Mouse (Mus musculus): ENCODE measurements around the gene Snupn. TPM values are rescaled to one million over a fixed set of nuclear protein-coding genes. Genes with fewer than 3 reads are reported as not detected.

Gene Snupn
- total and polyA plus RNA-seq, 3 experiments, result 5.7 to 10.2 (median 9.3) TPM

DNA sequence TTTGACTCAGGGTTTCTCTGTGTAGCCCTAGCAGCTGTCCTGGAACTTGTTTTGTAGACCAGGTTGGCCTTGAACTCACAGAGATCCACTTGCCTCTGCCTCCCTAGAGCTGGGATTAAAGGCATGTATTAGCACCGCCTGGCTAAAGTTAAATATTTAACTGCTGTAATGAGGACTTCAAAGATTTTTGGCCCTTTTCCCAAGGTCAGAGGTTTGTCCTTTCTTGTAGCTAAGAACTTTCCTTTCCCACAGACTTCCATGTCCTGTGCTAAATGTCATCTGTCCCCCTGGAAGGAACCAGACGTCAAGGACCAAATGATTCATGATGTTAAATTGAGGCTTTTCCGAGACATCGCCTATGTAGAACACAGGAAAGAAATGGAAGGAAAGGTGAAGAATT is 52.3 kb downstream of the Snupn start:
- Histone ChIP-seq H3K36me3 (ENCODE audit: control insufficient read depth, insufficient read depth, low read length) (peaks cover 5% of the 10 kb centered on the region), H3K4me3 (no peak overlapping the region), H3K27me3 (ENCODE audit: control insufficient read depth, insufficient read depth, low read length) (no peaks in the 10 kb centered on the region), H3K9ac (ENCODE audit: low read depth, low read length) (no peak overlapping the region), H3K27ac (no peak overlapping the region), H3K4me1 (ENCODE audit: control insufficient read depth, insufficient read depth, low read length) (peaks cover 1% of the 10 kb centered on the region), H3K79me2 (replicated peaks; ENCODE audit: control insufficient read depth, insufficient read depth, low read length) (peaks cover 2% of the 10 kb centered on the region)
- DNase-seq, result no peak
- no peak for TF ChIP-seq EP300 (IDR thresholded peaks at IDR 0.05; ENCODE audit: insufficient read depth, low read depth, low read length)
- intact Hi-C loops (cut with DNase I), result no loop called here
- WGBS, result 36% methylated on average over 4 of the region's 4 CpGs

DNA sequence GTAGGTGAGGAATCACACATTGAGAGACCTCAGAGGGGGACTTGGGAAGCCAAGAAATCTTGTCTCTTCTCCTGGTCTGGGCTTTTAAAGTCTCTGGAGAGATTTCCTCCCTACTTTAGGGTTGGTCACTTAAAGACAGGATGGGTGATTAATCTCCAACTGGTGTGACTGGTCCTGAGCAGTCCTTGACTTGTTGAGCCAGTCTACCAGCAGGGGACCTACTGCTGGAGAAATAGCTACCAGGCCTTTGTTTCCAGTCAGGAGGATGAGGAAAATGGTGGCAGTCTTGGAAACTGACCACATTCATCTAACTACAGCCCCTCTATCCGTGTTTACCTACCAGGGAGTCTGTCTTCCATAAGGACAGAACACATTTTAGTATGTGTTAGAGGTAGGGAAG is 61.7 kb downstream of the Snupn start:
- H3K36me3 ChIP-seq (ENCODE audit: control insufficient read depth, insufficient read depth, low read length), result peaks cover 3% of the 10 kb centered on the region
- 82% methylated on average over 1 of the region's 1 CpGs for WGBS
- no peak overlapping the region for H3K4me3 ChIP-seq
- DNase-seq, result no peak
- peaks cover 2% of the 10 kb centered on the region; the same call in 1 of the 2 replicates for H3K4me1 ChIP-seq (ENCODE audit: control insufficient read depth, insufficient read depth, low read length)
- TF ChIP-seq POLR2A (IDR thresholded peaks at IDR 0.05; ENCODE audit: insufficient read depth, low read depth, low read length), result no peak
- TF ChIP-seq EP300 (IDR thresholded peaks at IDR 0.05; ENCODE audit: insufficient read depth, low read depth, low read length), result no peak
- no peak for TF ChIP-seq CTCF (IDR thresholded peaks at IDR 0.05)
- intact Hi-C loops (cut with DNase I), result no loop called here
- no peaks in the 10 kb centered on the region; the same call in 1 of the 2 replicates for H3K79me2 ChIP-seq (replicated peaks; ENCODE audit: control insufficient read depth, insufficient read depth, low read length)
- no peaks in the 10 kb centered on the region for H3K27me3 ChIP-seq (ENCODE audit: control insufficient read depth, insufficient read depth, low read length)
- H3K9ac ChIP-seq (ENCODE audit: low read depth, low read length), result no peak overlapping the region
- no peak overlapping the region for H3K27ac ChIP-seq

DNA sequence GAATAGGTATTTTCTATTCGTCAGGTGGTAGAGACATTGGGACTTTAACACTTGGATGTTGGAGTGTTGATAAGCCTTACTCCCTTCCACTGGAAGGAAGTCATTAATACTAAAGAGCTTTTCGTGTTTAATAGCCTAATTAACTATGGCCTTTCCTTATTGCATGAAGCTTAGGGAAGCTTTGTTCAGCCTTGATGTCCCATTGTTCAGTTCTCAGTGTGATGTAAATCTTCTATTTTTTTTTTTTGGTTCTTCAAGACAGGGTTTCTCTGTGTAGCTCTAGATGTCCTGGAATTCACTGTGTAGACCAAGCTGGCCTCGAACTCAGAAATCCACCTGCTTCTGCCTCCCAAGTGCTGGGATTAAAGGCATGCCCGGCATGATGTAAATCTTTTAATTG is 62.2 kb downstream of the Snupn start:
- Histone ChIP-seq H3K27me3 (ENCODE audit: control insufficient read depth, insufficient read depth, low read length) (no peaks in the 10 kb centered on the region), H3K36me3 (ENCODE audit: control insufficient read depth, insufficient read depth, low read length) (peaks cover 3% of the 10 kb centered on the region), H3K4me1 (ENCODE audit: control insufficient read depth, insufficient read depth, low read length) (peaks cover 2% of the 10 kb centered on the region; the same call in 1 of the 2 replicates), H3K9ac (ENCODE audit: low read depth, low read length) (no peak overlapping the region), H3K4me3 (no peak overlapping the region), H3K27ac (no peak overlapping the region), H3K79me2 (replicated peaks; ENCODE audit: control insufficient read depth, insufficient read depth, low read length) (no peaks in the 10 kb centered on the region; the same call in 1 of the 2 replicates)
- TF ChIP-seq EP300 (IDR thresholded peaks at IDR 0.05; ENCODE audit: insufficient read depth, low read depth, low read length) (no peak), POLR2A (IDR thresholded peaks at IDR 0.05; ENCODE audit: insufficient read depth, low read depth, low read length) (no peak), CTCF (IDR thresholded peaks at IDR 0.05) (no peak)
- no peak for DNase-seq
- WGBS, result 78% methylated on average over 4 of the region's 4 CpGs
- intact Hi-C loops (cut with DNase I), result no loop called here

DNA sequence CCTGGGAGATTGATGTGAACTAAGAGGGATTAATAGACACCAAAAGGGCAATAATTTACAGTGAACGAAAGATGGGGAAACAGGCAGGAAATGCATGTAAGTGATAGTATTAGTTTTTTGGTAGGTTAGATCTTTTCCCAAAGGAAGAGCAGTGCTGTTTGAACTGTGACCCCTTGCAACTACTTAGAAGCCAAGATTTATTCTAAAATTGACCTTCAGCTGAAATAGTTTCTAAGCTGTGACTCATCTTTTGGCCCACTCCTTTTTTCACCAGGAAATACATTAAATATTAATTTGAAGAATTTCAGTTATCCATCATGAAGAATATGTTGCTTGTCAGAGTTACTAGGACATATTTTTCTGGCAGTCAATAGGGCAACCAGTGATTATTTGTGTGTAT is 63.1 kb downstream of the Snupn start:
- H3K36me3 ChIP-seq (ENCODE audit: control insufficient read depth, insufficient read depth, low read length), result peaks cover 3% of the 10 kb centered on the region
- H3K9ac ChIP-seq (ENCODE audit: low read depth, low read length), result no peak overlapping the region
- intact Hi-C loops (cut with DNase I), result no loop called here
- no peaks in the 10 kb centered on the region for H3K27me3 ChIP-seq (ENCODE audit: control insufficient read depth, insufficient read depth, low read length)
- H3K27ac ChIP-seq, result no peak overlapping the region
- no peak overlapping the region for H3K4me3 ChIP-seq
- 73% methylated on average over 1 of the region's 1 CpGs for WGBS
- H3K79me2 ChIP-seq (replicated peaks; ENCODE audit: control insufficient read depth, insufficient read depth, low read length), result no peaks in the 10 kb centered on the region; the same call in 1 of the 2 replicates
- TF ChIP-seq POLR2A (IDR thresholded peaks at IDR 0.05; ENCODE audit: insufficient read depth, low read depth, low read length) (no peak), EP300 (IDR thresholded peaks at IDR 0.05; ENCODE audit: insufficient read depth, low read depth, low read length) (no peak), CTCF (IDR thresholded peaks at IDR 0.05) (no peak)
- peaks cover 2% of the 10 kb centered on the region; the same call in 1 of the 2 replicates for H3K4me1 ChIP-seq (ENCODE audit: control insufficient read depth, insufficient read depth, low read length)
- DNase-seq, result no peak

DNA sequence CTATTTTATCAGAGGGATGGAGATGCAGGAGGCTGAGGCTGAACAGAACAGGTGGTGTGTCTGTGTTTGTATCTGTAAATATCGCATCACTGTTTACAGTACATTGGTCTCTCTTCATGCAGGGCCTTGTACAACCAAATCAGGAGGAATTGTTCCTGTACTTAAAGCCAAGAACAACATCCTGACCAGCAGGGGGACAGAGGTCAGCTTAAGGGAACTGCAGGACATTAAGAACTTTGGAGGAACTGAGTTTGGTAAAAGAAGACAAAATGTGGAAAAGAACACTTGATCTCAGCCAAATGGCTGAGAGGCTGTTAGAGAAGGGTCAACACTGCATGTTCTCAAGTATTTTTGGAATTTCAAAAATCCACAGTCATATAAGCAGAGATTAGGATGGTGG is 64.1 kb downstream of the Snupn start:
- peak in 1 of 2 experiments; percentile 35 for DNase-seq
- intact Hi-C loops (cut with DNase I), result no loop called here
- no peak overlapping the region for H3K4me3 ChIP-seq
- H3K27ac ChIP-seq, result no peak overlapping the region
- no peak overlapping the region for H3K9ac ChIP-seq (ENCODE audit: low read depth, low read length)
- TF ChIP-seq CTCF (IDR thresholded peaks at IDR 0.05) (peak; percentile 57), POLR2A (IDR thresholded peaks at IDR 0.05; ENCODE audit: insufficient read depth, low read depth, low read length) (no peak)
- H3K4me1 ChIP-seq (ENCODE audit: control insufficient read depth, insufficient read depth, low read length), result peaks cover 2% of the 10 kb centered on the region; the same call in 1 of the 2 replicates
- WGBS, result 47% methylated on average over 1 of the region's 1 CpGs
- peaks cover 3% of the 10 kb centered on the region for H3K36me3 ChIP-seq (ENCODE audit: control insufficient read depth, insufficient read depth, low read length)
- no peaks in the 10 kb centered on the region for H3K27me3 ChIP-seq (ENCODE audit: control insufficient read depth, insufficient read depth, low read length)
- no peaks in the 10 kb centered on the region; the same call in 1 of the 2 replicates for H3K79me2 ChIP-seq (replicated peaks; ENCODE audit: control insufficient read depth, insufficient read depth, low read length)

DNA sequence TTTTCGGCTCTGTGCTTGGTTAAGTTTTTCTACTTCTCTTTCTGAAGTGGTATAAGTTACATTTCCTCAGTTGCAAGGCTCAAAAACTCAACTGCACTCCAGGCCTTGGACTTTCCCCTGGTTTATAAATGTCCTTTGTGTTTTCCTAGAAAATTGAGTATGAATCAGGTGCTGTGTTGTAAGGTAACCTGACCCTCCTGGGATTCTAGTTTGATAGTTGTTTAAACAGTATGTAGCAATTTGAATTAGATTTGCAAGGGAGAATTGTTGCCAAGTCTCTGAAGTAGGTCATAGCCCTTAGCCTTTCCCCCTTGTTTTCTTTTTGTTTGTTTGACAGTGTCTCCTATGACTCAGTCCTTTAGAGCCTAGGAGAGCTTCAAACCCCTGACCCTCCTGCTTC is 67.0 kb downstream of the Snupn start:
- no peak overlapping the region for H3K9ac ChIP-seq (ENCODE audit: low read depth, low read length)
- intact Hi-C loops (cut with DNase I), result no loop called here
- H3K4me1 ChIP-seq (ENCODE audit: control insufficient read depth, insufficient read depth, low read length), result peaks cover 2% of the 10 kb centered on the region; the same call in 1 of the 2 replicates
- DNase-seq, result no peak
- H3K27me3 ChIP-seq (ENCODE audit: control insufficient read depth, insufficient read depth, low read length), result no peaks in the 10 kb centered on the region
- TF ChIP-seq POLR2A (IDR thresholded peaks at IDR 0.05; ENCODE audit: insufficient read depth, low read depth, low read length) (no peak), EP300 (IDR thresholded peaks at IDR 0.05; ENCODE audit: insufficient read depth, low read depth, low read length) (no peak), CTCF (IDR thresholded peaks at IDR 0.05) (no peak)
- no peaks in the 10 kb centered on the region; the same call in 1 of the 2 replicates for H3K79me2 ChIP-seq (replicated peaks; ENCODE audit: control insufficient read depth, insufficient read depth, low read length)
- H3K36me3 ChIP-seq (ENCODE audit: control insufficient read depth, insufficient read depth, low read length), result peaks cover 3% of the 10 kb centered on the region
- H3K27ac ChIP-seq, result no peak overlapping the region
- H3K4me3 ChIP-seq, result no peak overlapping the region
- 79% methylated on average over 1 of the region's 1 CpGs for WGBS
